Mouse (Mus musculus) layer of hippocampus, postnatal 14 days (tissue): Measurements from ENCODE around the gene Slco2a1. TPM values are rescaled to one million over a fixed set of nuclear protein-coding genes. Genes with fewer than 3 reads are reported as not detected.

Experiments
- DNase-seq, 2 experiments: peaks; one replicate each; pipeline ENCODE4 v3.0.0; 2021 to 2022; ENCODE audit warnings: low spot score in 2 of 2, mixed read lengths in 1 of 2
- total RNA-seq, 2 experiments: library from RNA; stranded (reverse); gene quantifications; 2 replicates each; pipeline ENCODE4 v1.2.3; 2021

Slco2a1 gene
- total RNA-seq, 2 experiments from 2014 or later, result 5.3 to 5.8 TPM

GRCm38 (mm10) chr9:103114901-103115300 is 126.4 kb downstream of the Slco2a1 start:
- DNase-seq, result no peak

GRCm38 (mm10) chr9:103116941-103117340 is 128.4 kb downstream of the Slco2a1 start:
- DNase-seq, result no peak

GRCm38 (mm10) chr9:103117495-103117894 is 129.0 kb downstream of the Slco2a1 start:
- no peak for DNase-seq

- no peak for DNase-seq
Observed at GRCm38 (mm10) chr9:103117951-103118350, 129.4 kb downstream of the Slco2a1 start.

- DNase-seq, result no peak
Observed at GRCm38 (mm10) chr9:103118651-103119275, 130.3 kb downstream of the Slco2a1 start.

GRCm38 (mm10) chr9:103119781-103120180 is 131.3 kb downstream of the Slco2a1 start:
- DNase-seq, result no peak

- no peak for DNase-seq
Observed at GRCm38 (mm10) chr9:103120231-103120630, 131.7 kb downstream of the Slco2a1 start.

- DNase-seq, result no peak
Observed at GRCm38 (mm10) chr9:103121546-103121945, 133.0 kb downstream of the Slco2a1 start.

GRCm38 (mm10) chr9:103124746-103125145 is 136.2 kb downstream of the Slco2a1 start:
- no peak for DNase-seq

GRCm38 (mm10) chr9:103133493-103134124 is 145.1 kb downstream of the Slco2a1 start:
- DNase-seq, result no peak

GRCm38 (mm10) chr9:103134450-103135030 is 146.0 kb downstream of the Slco2a1 start:
- DNase-seq, result no peak

GRCm38 (mm10) chr9:103139481-103139880 is 151.0 kb downstream of the Slco2a1 start:
- DNase-seq, result no peak

GRCm38 (mm10) chr9:103140384-103140783 is 151.9 kb downstream of the Slco2a1 start:
- no peak for DNase-seq

GRCm38 (mm10) chr9:103141266-103141665 is 152.8 kb downstream of the Slco2a1 start:
- DNase-seq, result no peak

- no peak for DNase-seq
Observed at GRCm38 (mm10) chr9:103143881-103144280, 155.4 kb downstream of the Slco2a1 start.

- DNase-seq, result no peak
Observed at GRCm38 (mm10) chr9:103145351-103145750, 156.8 kb downstream of the Slco2a1 start.

Other genes with a start within 250 kb of the Slco2a1 start
- gene Ryk, start 153.8 kb upstream of the Slco2a1 start, total RNA-seq, result 10 to 100 TPM; 36.0 to 40.0 TPM
- gene Rab6b, start 123.1 kb downstream of the Slco2a1 start, total RNA-seq, result 100 to 1,000 TPM; 560 to 568 TPM
- 10 to 100 TPM; 20.2 to 22.8 TPM for gene Srprb, start 213.4 kb downstream of the Slco2a1 start, total RNA-seq
- gene Gm20425, start 241.6 kb downstream of the Slco2a1 start, total RNA-seq, result 1 to 10 TPM; 5.6 to 6.0 TPM
- 10 to 100 TPM; 62.7 to 63.9 TPM for gene Trf, start 241.7 kb downstream of the Slco2a1 start, total RNA-seq